Mouse (Mus musculus): ENCODE results near the gene Klhl36. TPM values are rescaled to one million over a fixed set of nuclear protein-coding genes. Genes with fewer than 3 reads are reported as not detected.

Gene Klhl36
- total RNA-seq, 1 experiment from 2014 or later, result 7.4 TPM

- ATAC-seq (replicated peaks; ENCODE audit: low read depth, poor library complexity, severe bottlenecking), result peak; percentile 86
Observed at GRCm38 (mm10) chr8:119873181-119873580, 11.1 kb downstream of the Klhl36 start.

GRCm38 (mm10) chr8:119881301-119881700, 19.2 kb downstream of the Klhl36 start:
- no peak for ATAC-seq (replicated peaks; ENCODE audit: low read depth, poor library complexity, severe bottlenecking)

- no peak for ATAC-seq (replicated peaks; ENCODE audit: low read depth, poor library complexity, severe bottlenecking)
Observed at GRCm38 (mm10) chr8:119881917-119882316, 19.9 kb downstream of the Klhl36 start.

- ATAC-seq (replicated peaks; ENCODE audit: low read depth, poor library complexity, severe bottlenecking), result no peak
Observed at GRCm38 (mm10) chr8:119883281-119883680, 21.2 kb downstream of the Klhl36 start.

GRCm38 (mm10) chr8:119885612-119886011, 23.5 kb downstream of the Klhl36 start:
- ATAC-seq (replicated peaks; ENCODE audit: low read depth, poor library complexity, severe bottlenecking), result no peak

GRCm38 (mm10) chr8:119887130-119887529, 25.1 kb downstream of the Klhl36 start:
- peak; percentile 66; the same call in 1 of the 2 replicates for ATAC-seq (replicated peaks; ENCODE audit: low read depth, poor library complexity, severe bottlenecking)

GRCm38 (mm10) chr8:119888012-119888411, 25.9 kb downstream of the Klhl36 start:
- no peak for ATAC-seq (replicated peaks; ENCODE audit: low read depth, poor library complexity, severe bottlenecking)

- no peak for ATAC-seq (replicated peaks; ENCODE audit: low read depth, poor library complexity, severe bottlenecking)
Observed at GRCm38 (mm10) chr8:119897069-119897468, 35.0 kb downstream of the Klhl36 start.

GRCm38 (mm10) chr8:119897933-119898332, 35.9 kb downstream of the Klhl36 start:
- peak; percentile 63 for ATAC-seq (replicated peaks; ENCODE audit: low read depth, poor library complexity, severe bottlenecking)

- no peak for ATAC-seq (replicated peaks; ENCODE audit: low read depth, poor library complexity, severe bottlenecking)
Observed at GRCm38 (mm10) chr8:119901349-119901748, 39.3 kb downstream of the Klhl36 start.

GRCm38 (mm10) chr8:119901952-119902351, 39.9 kb downstream of the Klhl36 start:
- ATAC-seq (replicated peaks; ENCODE audit: low read depth, poor library complexity, severe bottlenecking), result no peak

- no peak for ATAC-seq (replicated peaks; ENCODE audit: low read depth, poor library complexity, severe bottlenecking)
Observed at GRCm38 (mm10) chr8:119904323-119904911, 42.4 kb downstream of the Klhl36 start.

- no peak for ATAC-seq (replicated peaks; ENCODE audit: low read depth, poor library complexity, severe bottlenecking)
Observed at GRCm38 (mm10) chr8:119909944-119910546, 48.0 kb downstream of the Klhl36 start, which contains the start of gene Usp10. Gene Usp10, plus strand, starts transcription at chr8:119910360.

- ATAC-seq (replicated peaks; ENCODE audit: low read depth, poor library complexity, severe bottlenecking), result peak; percentile 73
Observed at GRCm38 (mm10) chr8:119910547-119911257, 48.6 kb downstream of the Klhl36 start, which contains the start of gene Gm20388. Gene Gm20388, plus strand, starts transcription at chr8:119910841.

GRCm38 (mm10) chr8:119911258-119911962, 49.3 kb downstream of the Klhl36 start:
- no peak for ATAC-seq (replicated peaks; ENCODE audit: low read depth, poor library complexity, severe bottlenecking)

- ATAC-seq (replicated peaks; ENCODE audit: low read depth, poor library complexity, severe bottlenecking), result no peak
Observed at GRCm38 (mm10) chr8:119912643-119913042, 50.6 kb downstream of the Klhl36 start.

- ATAC-seq (replicated peaks; ENCODE audit: low read depth, poor library complexity, severe bottlenecking), result no peak
Observed at GRCm38 (mm10) chr8:119913181-119913580, 51.1 kb downstream of the Klhl36 start.

GRCm38 (mm10) chr8:119914161-119914560, 52.1 kb downstream of the Klhl36 start:
- ATAC-seq (replicated peaks; ENCODE audit: low read depth, poor library complexity, severe bottlenecking), result peak; percentile 42

- ATAC-seq (replicated peaks; ENCODE audit: low read depth, poor library complexity, severe bottlenecking), result no peak
Observed at GRCm38 (mm10) chr8:119915298-119915697, 53.2 kb downstream of the Klhl36 start.

- no peak for ATAC-seq (replicated peaks; ENCODE audit: low read depth, poor library complexity, severe bottlenecking)
Observed at GRCm38 (mm10) chr8:119916237-119916892, 54.3 kb downstream of the Klhl36 start.
